Mouse (Mus musculus) liver, adult 2 months (tissue): ENCODE measurements around the gene Calm1.

Experiments
- CTCF ChIP-seq: fragments of 200-500 bp; IDR thresholded peaks from 2 replicates; pipeline ENCODE4 v1.5.1; 2011; ENCODE audit warnings: low read depth, low read length, control low read depth
- POLR2A ChIP-seq: fragments of 200-500 bp; IDR thresholded peaks from 2 replicates; pipeline ENCODE4 v1.6.1; 2011; ENCODE audit warnings: low read length, control low read depth; ENCODE audit not compliant: insufficient read depth; ENCODE audit errors: extremely low read depth

GRCm38 (mm10) chr12:100201363-100201711 is 2.1 kb downstream of the Calm1 start:
- TF ChIP-seq CTCF, result no peak
- TF ChIP-seq POLR2A, result no peak
